Mouse (Mus musculus) embryonic fibroblast, embryonic 13.5 days (primary cell): ENCODE data around the gene Dlg4.

ENCODE experiments used
- CTCF ChIP-seq: IDR thresholded peaks from 2 replicates; pipeline ENCODE4 v1.5.1; 2011; ENCODE audit warnings: mild to moderate bottlenecking, control low read depth, low read length, moderate library complexity, borderline replicate concordance; ENCODE audit not compliant: insufficient read depth
- POLR2A ChIP-seq: IDR thresholded peaks from 2 replicates; pipeline ENCODE4 v1.6.1; 2011; ENCODE audit warnings: low read depth, mild to moderate bottlenecking, control low read depth, low read length, moderate library complexity

DNA sequence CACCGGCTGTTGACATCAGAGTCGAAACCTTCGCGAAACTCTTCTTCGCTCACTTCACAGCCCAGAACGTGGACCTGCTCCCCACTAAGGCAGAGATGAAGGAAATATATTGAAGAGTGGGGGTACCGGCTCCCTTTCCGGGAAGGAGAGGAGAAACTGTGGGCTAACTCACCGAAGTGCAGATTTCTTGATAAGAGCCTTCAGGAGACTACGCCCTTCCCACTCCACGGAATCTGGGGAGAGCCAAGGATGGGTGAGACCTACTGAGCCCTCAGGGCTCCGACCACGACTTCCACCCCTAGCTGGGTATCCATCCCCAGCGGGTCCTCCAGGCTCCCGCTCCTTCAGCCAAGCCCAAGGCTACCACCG lies 36.9 kb upstream of the Dlg4 start:
- TF ChIP-seq CTCF (no peak), POLR2A (no peak)
